Mouse (Mus musculus) liver, adult 2 months (tissue): Measurements from ENCODE around the gene Mybpc3.

ENCODE experiments used
- CTCF ChIP-seq: fragments of 200-500 bp; IDR thresholded peaks from 2 replicates; pipeline ENCODE4 v1.5.1; 2011; ENCODE audit warnings: low read depth, low read length, control low read depth
- POLR2A ChIP-seq: fragments of 200-500 bp; IDR thresholded peaks from 2 replicates; pipeline ENCODE4 v1.6.1; 2011; ENCODE audit warnings: low read length, control low read depth; ENCODE audit not compliant: insufficient read depth; ENCODE audit errors: extremely low read depth

- no peak for TF ChIP-seq CTCF
- TF ChIP-seq POLR2A, result no peak
Observed at GRCm38 (mm10) chr2:91110429-91110828, 7.5 kb upstream of the Mybpc3 start.
